Mouse (Mus musculus): ENCODE data around the gene Ccdc40. TPM values are rescaled to one million over a fixed set of nuclear protein-coding genes. Genes with fewer than 3 reads are reported as not detected.
"Not testable (repeated sequence)": the region's sequence is repeated elsewhere in the genome, so short reads cannot be mapped to it uniquely, and the experiment has no call there.

The Ccdc40 gene
- polyA plus RNA-seq, 1 experiment from 2014 or later: 1.4 TPM

- H3K9ac ChIP-seq (ENCODE audit: low read depth, low read length): no peak overlapping the region
- no peak overlapping the region for H3K4me2 ChIP-seq (ENCODE audit: low read depth, low read length)
- H3K9me3 ChIP-seq (ENCODE audit: control insufficient read depth, low read length): no peaks in the 10 kb centered on the region
- H3K36me3 ChIP-seq (ENCODE audit: control insufficient read depth, insufficient read depth, low read length): peaks cover 34% of the 10 kb centered on the region
- H3K27me3 ChIP-seq (replicated peaks; ENCODE audit: control insufficient read depth, insufficient read depth, low read length): no peaks in the 10 kb centered on the region
- no peak for ATAC-seq
- H3K4me3 ChIP-seq (ENCODE audit: low read length): no peak overlapping the region
- 86% methylated on average over 20 of the region's 20 CpGs for WGBS
- no peaks in the 10 kb centered on the region for H3K4me1 ChIP-seq (ENCODE audit: control insufficient read depth, insufficient read depth, low read length)
- H3K27ac ChIP-seq (ENCODE audit: low read length): no peak overlapping the region
These were observed 59.0 kb downstream of the Ccdc40 start for GRCm38 (mm10) chr11:119287207-119287992.

DNA sequence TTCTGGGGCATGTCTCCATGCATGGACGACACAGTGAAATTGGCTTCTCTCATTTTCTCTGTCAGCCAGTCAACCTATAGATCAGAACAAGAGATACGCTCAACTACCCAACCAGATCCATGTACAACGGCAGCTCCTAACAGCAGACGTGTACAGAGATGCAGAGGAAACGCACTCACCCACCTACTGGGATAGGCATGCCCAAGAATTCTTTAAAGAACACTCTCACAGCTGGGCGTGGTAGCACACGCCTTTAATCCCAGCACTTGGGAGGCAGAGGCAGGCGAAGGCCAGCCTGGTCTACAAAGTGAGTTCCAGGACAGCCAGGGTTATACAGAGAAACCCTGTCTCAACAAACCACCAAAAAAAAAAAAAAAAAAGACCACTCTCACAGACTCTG, 64.5 kb downstream of the Ccdc40 start:
- 96% methylated on average over 8 of the region's 8 CpGs for WGBS
- ATAC-seq; H3K27me3 ChIP-seq (replicated peaks; ENCODE audit: control insufficient read depth, insufficient read depth, low read length); H3K9ac ChIP-seq (ENCODE audit: low read depth, low read length); H3K4me2 ChIP-seq (ENCODE audit: low read depth, low read length); H3K9me3 ChIP-seq (ENCODE audit: control insufficient read depth, low read length); H3K27ac ChIP-seq (ENCODE audit: low read length); H3K4me3 ChIP-seq (ENCODE audit: low read length); H3K4me1 ChIP-seq (ENCODE audit: control insufficient read depth, insufficient read depth, low read length): not testable (repeated sequence)
- H3K36me3 ChIP-seq (ENCODE audit: control insufficient read depth, insufficient read depth, low read length): peaks cover 59% of the 10 kb centered on the region

DNA sequence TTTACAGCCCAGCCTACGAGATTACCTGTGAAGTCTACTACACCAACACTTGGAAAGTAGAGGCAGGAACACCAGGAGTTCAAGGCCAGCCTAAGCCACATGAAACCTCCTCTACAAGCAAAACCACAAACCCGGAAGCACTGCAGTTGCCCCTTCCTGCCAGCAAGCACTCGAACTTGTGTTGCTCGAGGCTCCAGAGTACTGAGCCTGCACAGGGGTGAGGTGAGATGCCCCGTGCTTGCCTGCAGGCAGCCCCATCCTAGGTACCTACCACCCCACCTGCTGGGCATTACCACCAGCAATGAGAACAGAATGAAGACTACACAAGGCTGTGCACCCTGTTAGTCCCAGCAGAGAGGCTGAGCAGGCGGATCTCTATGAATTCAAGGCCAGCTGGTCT, 69.6 kb downstream of the Ccdc40 start:
- Histone ChIP-seq H3K36me3 (ENCODE audit: control insufficient read depth, insufficient read depth, low read length) (peaks cover 30% of the 10 kb centered on the region), H3K4me2 (ENCODE audit: low read depth, low read length) (no peak overlapping the region), H3K9me3 (ENCODE audit: control insufficient read depth, low read length) (no peaks in the 10 kb centered on the region), H3K4me3 (ENCODE audit: low read length) (no peak overlapping the region), H3K27me3 (replicated peaks; ENCODE audit: control insufficient read depth, insufficient read depth, low read length) (no peaks in the 10 kb centered on the region), H3K27ac (ENCODE audit: low read length) (no peak overlapping the region), H3K9ac (ENCODE audit: low read depth, low read length) (no peak overlapping the region), H3K4me1 (ENCODE audit: control insufficient read depth, insufficient read depth, low read length) (peaks cover 14% of the 10 kb centered on the region)
- 80% methylated on average over 6 of the region's 6 CpGs for WGBS
- ATAC-seq: no peak

DNA sequence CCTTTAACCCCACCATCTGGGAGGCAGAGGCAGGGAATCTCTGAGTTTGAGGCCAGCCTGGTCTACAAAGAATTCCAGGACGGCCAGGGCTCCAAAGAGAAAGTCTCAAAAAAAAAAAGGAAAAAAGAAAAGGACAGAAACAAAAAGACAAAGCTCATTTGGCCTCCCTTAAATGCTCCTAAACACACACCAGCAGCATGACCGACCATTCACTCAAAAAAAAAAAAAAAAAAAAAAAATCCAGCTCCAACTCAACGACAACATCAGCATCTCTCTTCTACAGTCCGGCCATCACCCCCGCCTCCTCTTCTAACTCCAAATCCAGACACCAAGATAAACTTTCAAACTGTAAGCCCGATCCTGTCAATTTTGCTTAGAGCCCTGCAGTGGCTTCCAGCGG, 70.5 kb downstream of the Ccdc40 start:
- 10% methylated on average over 7 of the region's 7 CpGs for WGBS
- Histone ChIP-seq H3K27me3 (replicated peaks; ENCODE audit: control insufficient read depth, insufficient read depth, low read length) (no peaks in the 10 kb centered on the region), H3K4me2 (ENCODE audit: low read depth, low read length) (peak overlapping the region; percentile 72), H3K9ac (ENCODE audit: low read depth, low read length) (peak overlapping the region; percentile 97), H3K4me1 (ENCODE audit: control insufficient read depth, insufficient read depth, low read length) (peaks cover 14% of the 10 kb centered on the region), H3K9me3 (ENCODE audit: control insufficient read depth, low read length) (no peaks in the 10 kb centered on the region), H3K27ac (ENCODE audit: low read length) (no peak overlapping the region), H3K4me3 (ENCODE audit: low read length) (peak overlapping the region; percentile 92), H3K36me3 (ENCODE audit: control insufficient read depth, insufficient read depth, low read length) (peaks cover 22% of the 10 kb centered on the region)
- ATAC-seq: no peak

GRCm38 (mm10) chr11:119299391-119300245, 71.2 kb downstream of the Ccdc40 start, which contains the start of gene Eif4a3:
Gene Eif4a3 (minus strand): TSS chr11:119300089.
- Histone ChIP-seq H3K4me2 (ENCODE audit: low read depth, low read length) (peak within 1 kb of the TSS; percentile 87), H3K27ac (ENCODE audit: low read length) (peak within 1 kb of the TSS; percentile 82), H3K27me3 (replicated peaks; ENCODE audit: control insufficient read depth, insufficient read depth, low read length) (no peaks in the 10 kb centered on the region), H3K4me1 (ENCODE audit: control insufficient read depth, insufficient read depth, low read length) (peaks cover 14% of the 10 kb centered on the region), H3K9ac (ENCODE audit: low read depth, low read length) (peak within 1 kb of the TSS; percentile 97), H3K9me3 (ENCODE audit: control insufficient read depth, low read length) (no peaks in the 10 kb centered on the region), H3K36me3 (ENCODE audit: control insufficient read depth, insufficient read depth, low read length) (peaks cover 15% of the 10 kb centered on the region), H3K4me3 (ENCODE audit: low read length) (peak within 1 kb of the TSS; percentile 92)
- under 1% methylated on average over 88 of the region's 89 CpGs for WGBS
- ATAC-seq: peak; percentile 96

DNA sequence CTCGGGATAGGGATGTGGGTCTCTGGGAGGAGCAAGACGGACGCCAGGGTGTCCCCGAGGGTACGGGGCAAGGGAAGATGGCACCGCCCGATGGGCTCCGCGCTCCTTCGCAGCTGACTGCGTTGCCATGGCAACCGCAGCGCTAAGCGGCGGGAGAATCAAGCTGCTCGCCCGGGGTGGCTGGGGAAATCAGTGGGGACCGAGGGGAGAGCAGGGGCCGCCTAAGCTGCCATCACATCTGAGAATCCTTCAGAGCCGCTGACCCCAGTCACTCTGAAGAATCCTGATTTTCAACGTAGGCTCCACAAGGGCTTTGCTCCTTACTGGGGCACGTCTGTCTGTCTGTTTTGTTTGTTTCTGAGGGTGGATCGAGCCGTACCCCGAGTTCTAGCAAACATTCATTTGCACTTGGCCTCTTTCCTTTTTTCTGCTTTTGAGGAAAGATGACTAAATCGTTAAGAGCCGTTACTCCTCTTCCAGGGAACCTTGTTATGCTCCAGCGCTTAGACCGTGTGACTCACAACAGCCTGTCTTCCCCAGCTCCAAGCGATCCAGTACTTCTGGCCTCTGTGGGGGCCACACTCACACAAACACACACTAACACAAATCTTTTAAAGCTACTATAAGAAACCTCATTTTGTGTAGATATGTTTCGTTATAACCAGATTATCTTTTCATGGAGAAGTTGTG, 72.0 kb downstream of the Ccdc40 start:
- ATAC-seq: peak; percentile 80
- H3K36me3 ChIP-seq (ENCODE audit: control insufficient read depth, insufficient read depth, low read length): peaks cover 9% of the 10 kb centered on the region; the same call in 1 of the 2 replicates
- peak overlapping the region; percentile 76 for H3K9ac ChIP-seq (ENCODE audit: low read depth, low read length)
- 1% methylated on average over 31 of the region's 31 CpGs for WGBS
- H3K4me1 ChIP-seq (ENCODE audit: control insufficient read depth, insufficient read depth, low read length): peaks cover 14% of the 10 kb centered on the region
- H3K4me2 ChIP-seq (ENCODE audit: low read depth, low read length): peak overlapping the region; percentile 87
- peak overlapping the region; percentile 92 for H3K4me3 ChIP-seq (ENCODE audit: low read length)
- H3K9me3 ChIP-seq (ENCODE audit: control insufficient read depth, low read length): no peaks in the 10 kb centered on the region
- H3K27me3 ChIP-seq (replicated peaks; ENCODE audit: control insufficient read depth, insufficient read depth, low read length): no peaks in the 10 kb centered on the region
- peak overlapping the region; percentile 82 for H3K27ac ChIP-seq (ENCODE audit: low read length)

DNA sequence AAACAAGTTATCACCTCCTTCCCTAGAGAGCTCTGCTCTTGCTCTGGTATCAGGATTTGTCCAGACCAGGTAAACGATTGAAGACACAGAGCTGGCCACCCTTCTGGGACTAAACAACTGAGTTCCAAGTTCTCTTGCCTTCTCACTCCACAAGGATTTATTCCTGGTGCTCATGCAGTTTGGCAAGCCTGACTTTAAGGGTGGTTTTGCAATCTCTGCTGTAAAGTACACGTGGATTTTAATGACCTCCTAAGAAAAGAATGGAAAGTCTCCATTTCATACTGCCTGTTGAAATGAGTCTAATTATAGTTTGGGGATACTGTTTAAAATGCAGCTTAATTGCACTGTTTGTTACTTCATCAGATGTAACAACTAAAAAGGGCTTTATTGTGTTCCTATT, 72.6 kb downstream of the Ccdc40 start:
- Histone ChIP-seq H3K4me1 (ENCODE audit: control insufficient read depth, insufficient read depth, low read length) (peaks cover 14% of the 10 kb centered on the region), H3K9me3 (ENCODE audit: control insufficient read depth, low read length) (no peaks in the 10 kb centered on the region), H3K27ac (ENCODE audit: low read length) (no peak overlapping the region), H3K4me2 (ENCODE audit: low read depth, low read length) (peak overlapping the region; percentile 87; the same call in 1 of the 2 replicates), H3K9ac (ENCODE audit: low read depth, low read length) (peak overlapping the region; percentile 76; the same call in 1 of the 2 replicates), H3K36me3 (ENCODE audit: control insufficient read depth, insufficient read depth, low read length) (peaks cover 3% of the 10 kb centered on the region; the same call in 1 of the 2 replicates), H3K27me3 (replicated peaks; ENCODE audit: control insufficient read depth, insufficient read depth, low read length) (no peaks in the 10 kb centered on the region), H3K4me3 (ENCODE audit: low read length) (no peak overlapping the region)
- WGBS: 18% methylated on average over 2 of the region's 2 CpGs
- ATAC-seq: no peak

DNA sequence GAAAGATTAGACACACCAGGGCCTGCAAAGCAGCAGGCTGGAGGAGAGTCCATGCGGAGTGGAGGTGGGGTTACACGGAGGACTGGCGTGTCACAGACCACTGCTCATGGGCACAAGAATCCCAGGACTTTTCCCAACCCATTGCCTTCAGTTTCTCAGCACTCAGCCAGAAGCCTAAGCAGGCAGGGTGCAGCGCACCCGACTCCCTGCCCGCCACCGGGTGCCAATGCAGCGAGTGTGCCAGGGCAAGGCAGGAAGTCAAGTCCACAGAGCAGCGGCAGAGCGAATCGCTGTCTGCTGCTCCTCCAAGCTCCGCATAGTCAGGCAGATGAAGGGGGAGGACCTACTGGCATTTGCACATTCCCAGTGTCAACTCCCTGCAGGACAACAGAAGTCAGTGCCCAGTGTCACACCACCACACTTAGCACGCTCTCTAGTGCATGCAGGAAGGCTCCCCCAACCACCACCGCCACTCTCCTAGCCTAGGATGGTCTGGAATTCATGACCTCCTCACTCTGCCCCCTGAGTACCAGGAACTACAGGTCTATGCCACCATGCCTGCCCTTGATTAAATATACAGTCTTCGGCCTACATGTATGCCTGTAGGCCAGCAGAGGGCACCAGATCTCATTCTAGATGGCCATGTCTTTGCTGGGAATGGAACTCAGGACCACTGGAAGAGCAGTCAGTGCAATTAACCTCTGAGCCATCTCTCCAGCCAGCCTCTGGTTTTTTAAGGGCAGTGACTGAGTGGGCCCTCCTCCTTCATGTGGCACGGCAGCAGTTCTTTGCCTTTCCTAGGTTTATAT, 76.7 kb downstream of the Ccdc40 start:
- 42% methylated on average over 16 of the region's 16 CpGs for WGBS
- Histone ChIP-seq H3K4me3 (ENCODE audit: low read length) (no peak overlapping the region), H3K27me3 (replicated peaks; ENCODE audit: control insufficient read depth, insufficient read depth, low read length) (no peaks in the 10 kb centered on the region), H3K27ac (ENCODE audit: low read length) (no peak overlapping the region), H3K4me1 (ENCODE audit: control insufficient read depth, insufficient read depth, low read length) (0 out of 2 replicates have a peak, but pooled peaks cover 3% of the 10 kb centered on the region), H3K36me3 (ENCODE audit: control insufficient read depth, insufficient read depth, low read length) (no peaks in the 10 kb centered on the region), H3K9ac (ENCODE audit: low read depth, low read length) (no peak overlapping the region; the same call in 1 of the 2 replicates), H3K4me2 (ENCODE audit: low read depth, low read length) (no peak overlapping the region), H3K9me3 (ENCODE audit: control insufficient read depth, low read length) (no peaks in the 10 kb centered on the region)
- 0 out of 2 replicates have a peak, but pooled peaks have one; percentile 14 for ATAC-seq
